Mouse (Mus musculus): ENCODE measurements around the gene Olfr493.

The Olfr493 gene

GRCm38 (mm10) chr7:108346879-108347278 is at the start of gene Olfr493:
Olfr493 (minus strand) TSS chr7:108346979.
- no peak for DNase-seq (ENCODE audit: low spot score in 2 of 2)

DNA sequence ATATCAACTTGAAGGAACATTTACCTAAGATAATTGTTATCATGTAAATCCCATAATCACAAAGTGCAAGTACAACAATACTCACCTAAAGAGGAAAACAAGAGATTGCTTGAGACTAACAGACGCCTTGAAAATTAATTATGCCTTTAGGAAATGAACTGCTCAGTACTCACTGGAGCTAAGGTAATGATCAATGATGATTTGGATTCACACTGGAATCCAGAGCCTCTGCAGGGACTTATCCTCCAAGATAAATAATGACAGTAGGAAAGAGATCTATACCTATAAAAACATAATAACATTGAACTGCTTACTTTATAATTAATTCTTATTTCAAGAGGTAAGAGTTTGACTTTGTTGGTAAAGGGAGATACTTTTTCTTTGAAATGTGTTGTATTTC is 46.1 kb upstream of the Olfr493 start, which contains the start of gene Olfr495:
TSS of gene Olfr495 (plus strand) at position 301 of the 400 bp plus-strand sequence.
- no peak for DNase-seq (ENCODE audit: low spot score in 2 of 2)

DNA sequence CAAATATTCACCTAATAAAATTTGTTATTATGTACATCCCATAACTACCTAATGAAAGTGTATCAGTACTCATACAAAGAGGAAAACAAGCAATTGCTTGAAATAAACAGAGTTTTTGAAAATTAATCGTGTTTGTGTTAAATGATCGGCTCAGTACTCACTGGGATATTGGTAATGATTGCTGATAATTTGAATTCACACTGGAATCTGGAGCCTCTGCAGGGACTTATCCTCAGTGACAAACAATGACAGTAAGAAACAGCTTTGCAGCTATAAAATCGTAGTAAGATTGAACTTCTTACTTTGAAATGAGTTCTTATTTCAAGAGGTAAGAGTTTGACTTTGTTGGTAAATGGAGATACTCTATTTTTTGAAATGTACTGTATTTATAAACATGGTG is 18.3 kb upstream of the Olfr493 start, which contains the start of gene Olfr494:
TSS of gene Olfr494 (plus strand) at position 301 of the 400 bp plus-strand sequence.
- no peak for DNase-seq (ENCODE audit: low spot score in 2 of 2)

GRCm38 (mm10) chr7:108323574-108323973 is 23.2 kb downstream of the Olfr493 start, which contains the start of gene Olfr492:
Olfr492 (minus strand) TSS chr7:108323674.
- no peak for DNase-seq (ENCODE audit: low spot score in 2 of 2)

DNA sequence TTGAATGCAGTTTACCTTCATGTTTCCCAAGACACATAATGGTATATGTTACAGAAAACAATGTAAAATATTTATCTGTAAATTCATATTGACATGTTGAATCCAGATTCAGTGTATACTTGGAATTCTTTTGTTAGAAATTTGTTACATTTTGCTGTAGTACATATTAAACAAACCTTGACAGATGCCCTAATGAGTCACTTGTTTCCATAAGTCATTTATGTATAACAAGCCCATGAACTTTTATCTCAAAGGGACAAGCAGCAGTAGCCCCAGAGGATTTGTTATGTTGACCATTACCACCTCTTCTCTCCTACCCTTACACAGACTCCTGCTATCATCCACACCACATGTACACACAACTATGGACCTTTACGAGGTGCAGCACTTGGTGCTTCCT is 33.6 kb downstream of the Olfr493 start, which contains the start of gene Olfr491:
TSS of gene Olfr491 (plus strand) at position 301 of the 400 bp plus-strand sequence.
- DNase-seq (ENCODE audit: low spot score in 2 of 2): no peak
